Mouse (Mus musculus): ENCODE measurements around the gene Rab5b. TPM values are rescaled to one million over a fixed set of nuclear protein-coding genes. Genes with fewer than 3 reads are reported as not detected.

Gene Rab5b
- polyA plus RNA-seq, 1 experiment from 2014 or later = 71.6 TPM

DNA sequence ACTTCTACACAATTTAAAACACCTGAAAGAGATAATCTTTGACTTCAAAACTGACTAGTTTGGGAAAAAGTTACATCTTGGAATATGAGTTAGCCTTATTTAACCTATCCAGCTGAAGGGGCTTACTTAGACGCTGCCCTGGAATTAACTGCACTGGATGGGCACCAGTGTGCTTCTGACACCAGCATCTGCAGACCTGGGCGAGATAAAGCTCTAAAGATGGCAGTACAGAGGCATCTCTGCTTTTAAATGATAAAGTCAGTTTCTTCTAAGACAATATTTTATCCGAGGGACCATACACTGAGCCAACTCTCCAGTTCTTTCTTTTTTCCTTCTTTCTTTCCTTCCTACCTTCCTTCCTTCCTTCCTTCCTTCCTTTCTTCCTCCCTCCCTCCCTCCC is 31.3 kb downstream of the Rab5b start:
- no peaks in the 10 kb centered on the region for H3K36me3 ChIP-seq (replicated peaks; ENCODE audit: control insufficient read depth, insufficient read depth, low read depth, low read length)
- H3K27ac ChIP-seq (replicated peaks; ENCODE audit: low read depth, low read length) = no peak overlapping the region
- H3K9me3 ChIP-seq (replicated peaks; ENCODE audit: control insufficient read depth, low read length) = no peaks in the 10 kb centered on the region
- H3K27me3 ChIP-seq (ENCODE audit: control insufficient read depth, insufficient read depth, low read length) = no peaks in the 10 kb centered on the region
- DNase-seq (ENCODE audit: low spot score) (no peak), ATAC-seq (replicated peaks; ENCODE audit: insufficient number of reproducible peaks, low FRiP score, low TSS enrichment, low read depth) (no peak)
- WGBS = 70% methylated on average over 3 of the region's 3 CpGs
- H3K4me3 ChIP-seq (ENCODE audit: low read depth, low read length) = no peak overlapping the region
- H3K9ac ChIP-seq (replicated peaks; ENCODE audit: low read length) = no peak overlapping the region
- H3K4me2 ChIP-seq (ENCODE audit: low read depth, low read length) = no peak overlapping the region
- H3K4me1 ChIP-seq (ENCODE audit: control insufficient read depth, insufficient read depth, low read length) = no peaks in the 10 kb centered on the region; the same call in 1 of the 2 replicates

DNA sequence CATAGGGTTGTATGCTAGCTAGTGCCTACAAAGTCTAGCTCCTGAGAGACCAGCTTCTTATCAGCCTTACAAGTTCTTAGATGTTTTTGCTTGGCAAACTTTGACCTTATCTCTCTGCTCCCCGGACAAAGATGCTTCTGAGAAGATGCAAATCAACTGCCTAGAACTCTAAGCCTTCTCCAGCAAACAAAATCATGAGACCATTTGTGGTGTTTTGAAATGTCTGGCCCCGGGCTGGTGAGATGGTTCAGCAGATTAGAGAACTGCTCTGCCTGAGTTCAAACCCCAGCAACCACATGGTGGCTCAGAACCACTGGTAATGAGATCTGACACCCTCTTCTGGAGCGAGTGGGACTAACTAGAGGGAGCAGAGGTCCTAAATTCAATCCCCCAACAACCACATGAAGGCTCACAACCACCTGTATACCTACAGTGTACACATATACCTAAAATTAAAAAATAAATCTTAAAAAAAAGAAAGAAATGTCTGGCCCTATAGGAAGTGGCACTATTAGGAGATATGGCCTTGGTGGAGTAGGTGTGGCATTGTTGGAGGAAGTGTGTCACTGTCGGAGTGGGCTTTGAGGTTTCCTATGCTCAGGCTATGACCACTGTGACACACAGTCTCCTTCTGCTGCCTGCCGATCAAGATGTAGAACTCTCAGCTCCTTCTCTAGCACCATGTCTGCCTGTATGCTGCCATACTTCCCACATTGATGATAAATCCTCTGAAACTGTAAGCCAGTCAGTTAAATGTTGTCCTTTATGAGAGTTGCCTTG is 32.4 kb downstream of the Rab5b start:
- 63% methylated on average over 5 of the region's 5 CpGs for WGBS

DNA sequence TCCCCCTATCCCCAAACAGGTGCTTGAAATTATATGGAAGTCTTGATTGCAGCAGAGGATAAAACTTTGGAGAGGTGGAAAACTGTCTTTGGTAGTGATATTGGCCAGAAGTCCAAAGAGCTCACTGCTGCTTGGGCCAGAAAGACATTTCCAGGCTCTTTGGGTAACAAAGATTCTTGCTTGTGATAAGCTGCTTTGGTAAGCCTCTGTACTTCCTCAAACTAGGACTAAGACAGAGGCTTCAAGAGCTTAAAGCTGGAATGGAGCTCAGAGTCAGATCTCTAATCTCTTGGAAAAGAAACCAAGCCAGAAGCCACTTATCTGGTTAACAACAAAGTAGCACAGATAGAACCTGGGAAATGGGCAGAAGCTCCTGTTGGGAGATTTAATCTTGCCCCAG is 33.6 kb downstream of the Rab5b start:
- Histone ChIP-seq H3K4me3 (ENCODE audit: low read depth, low read length) (no peak overlapping the region), H3K27ac (replicated peaks; ENCODE audit: low read depth, low read length) (no peak overlapping the region), H3K36me3 (replicated peaks; ENCODE audit: control insufficient read depth, insufficient read depth, low read depth, low read length) (no peaks in the 10 kb centered on the region), H3K9me3 (replicated peaks; ENCODE audit: control insufficient read depth, low read length) (no peaks in the 10 kb centered on the region), H3K4me1 (ENCODE audit: control insufficient read depth, insufficient read depth, low read length) (no peaks in the 10 kb centered on the region), H3K4me2 (ENCODE audit: low read depth, low read length) (no peak overlapping the region), H3K9ac (replicated peaks; ENCODE audit: low read length) (no peak overlapping the region), H3K27me3 (ENCODE audit: control insufficient read depth, insufficient read depth, low read length) (no peaks in the 10 kb centered on the region)
- no peak for ATAC-seq (replicated peaks; ENCODE audit: insufficient number of reproducible peaks, low FRiP score, low TSS enrichment, low read depth)
- no peak for DNase-seq (ENCODE audit: low spot score)

More for the DNA sequence above, 32.4 kb downstream of the Rab5b start:
- no peak overlapping the region for H3K4me2 ChIP-seq (ENCODE audit: low read depth, low read length)
- DNase-seq (ENCODE audit: low spot score) (no peak), ATAC-seq (replicated peaks; ENCODE audit: insufficient number of reproducible peaks, low FRiP score, low TSS enrichment, low read depth) (no peak)
- no peaks in the 10 kb centered on the region for H3K36me3 ChIP-seq (replicated peaks; ENCODE audit: control insufficient read depth, insufficient read depth, low read depth, low read length)
- no peaks in the 10 kb centered on the region for H3K9me3 ChIP-seq (replicated peaks; ENCODE audit: control insufficient read depth, low read length)
- H3K9ac ChIP-seq (replicated peaks; ENCODE audit: low read length) = no peak overlapping the region
- no peaks in the 10 kb centered on the region; the same call in 1 of the 2 replicates for H3K4me1 ChIP-seq (ENCODE audit: control insufficient read depth, insufficient read depth, low read length)
- no peak overlapping the region for H3K27ac ChIP-seq (replicated peaks; ENCODE audit: low read depth, low read length)
- no peak overlapping the region for H3K4me3 ChIP-seq (ENCODE audit: low read depth, low read length)
- no peaks in the 10 kb centered on the region for H3K27me3 ChIP-seq (ENCODE audit: control insufficient read depth, insufficient read depth, low read length)

DNA sequence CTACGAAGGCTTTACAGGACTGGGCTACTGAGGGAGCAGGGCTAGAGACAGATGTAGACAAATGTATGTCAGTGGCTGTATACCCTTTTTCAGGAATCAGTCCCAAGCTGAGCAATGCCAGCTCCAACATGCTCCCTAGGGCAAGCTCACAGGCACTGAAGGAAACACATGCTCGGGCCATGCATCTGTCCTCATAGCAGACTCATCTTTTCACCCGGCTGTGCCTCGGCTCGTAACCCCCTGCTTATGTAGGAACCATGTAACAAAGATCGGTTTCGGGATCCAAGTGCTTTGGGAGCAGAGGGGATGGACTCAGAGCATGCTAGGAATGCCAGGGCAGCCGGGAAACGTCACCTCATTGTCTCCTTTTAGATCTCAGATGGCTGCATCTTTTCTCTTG is 36.6 kb downstream of the Rab5b start:
- Histone ChIP-seq H3K4me3 (ENCODE audit: low read depth, low read length) (no peak overlapping the region), H3K27ac (replicated peaks; ENCODE audit: low read depth, low read length) (no peak overlapping the region), H3K27me3 (ENCODE audit: control insufficient read depth, insufficient read depth, low read length) (no peaks in the 10 kb centered on the region), H3K9me3 (replicated peaks; ENCODE audit: control insufficient read depth, low read length) (no peaks in the 10 kb centered on the region), H3K9ac (replicated peaks; ENCODE audit: low read length) (no peak overlapping the region), H3K4me2 (ENCODE audit: low read depth, low read length) (no peak overlapping the region), H3K4me1 (ENCODE audit: control insufficient read depth, insufficient read depth, low read length) (no peaks in the 10 kb centered on the region), H3K36me3 (replicated peaks; ENCODE audit: control insufficient read depth, insufficient read depth, low read depth, low read length) (no peaks in the 10 kb centered on the region)
- 59% methylated on average over 9 of the region's 9 CpGs for WGBS
- no peak for DNase-seq (ENCODE audit: low spot score)
- ATAC-seq (replicated peaks; ENCODE audit: insufficient number of reproducible peaks, low FRiP score, low TSS enrichment, low read depth) = no peak

DNA sequence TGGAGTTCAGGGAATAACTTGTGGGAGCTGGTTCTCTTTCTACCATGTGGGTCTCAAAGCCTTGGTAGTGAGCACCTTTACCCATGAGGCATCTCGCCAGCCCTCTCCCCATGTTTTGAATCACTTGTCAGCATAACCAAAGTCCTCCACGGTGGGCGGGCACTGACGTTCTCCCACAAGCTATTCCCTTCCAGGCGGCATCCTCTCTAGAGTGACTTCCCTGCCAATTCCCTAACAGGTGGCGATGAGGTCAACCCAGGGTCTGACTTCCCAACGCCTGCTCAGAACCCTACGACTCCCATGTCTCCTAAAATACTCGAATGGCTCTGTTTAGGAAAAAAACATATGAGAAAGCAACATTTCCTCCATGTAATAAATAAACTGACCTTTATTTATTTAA is 38.2 kb downstream of the Rab5b start:
- no peak for DNase-seq (ENCODE audit: low spot score)
- H3K4me1 ChIP-seq (ENCODE audit: control insufficient read depth, insufficient read depth, low read length) = no peaks in the 10 kb centered on the region
- no peaks in the 10 kb centered on the region for H3K9me3 ChIP-seq (replicated peaks; ENCODE audit: control insufficient read depth, low read length)
- no peak overlapping the region for H3K27ac ChIP-seq (replicated peaks; ENCODE audit: low read depth, low read length)
- H3K9ac ChIP-seq (replicated peaks; ENCODE audit: low read length) = no peak overlapping the region
- no peak overlapping the region for H3K4me2 ChIP-seq (ENCODE audit: low read depth, low read length)
- no peak for ATAC-seq (replicated peaks; ENCODE audit: insufficient number of reproducible peaks, low FRiP score, low TSS enrichment, low read depth)
- 56% methylated on average over 9 of the region's 9 CpGs for WGBS
- H3K27me3 ChIP-seq (ENCODE audit: control insufficient read depth, insufficient read depth, low read length) = no peaks in the 10 kb centered on the region
- no peak overlapping the region for H3K4me3 ChIP-seq (ENCODE audit: low read depth, low read length)
- H3K36me3 ChIP-seq (replicated peaks; ENCODE audit: control insufficient read depth, insufficient read depth, low read depth, low read length) = no peaks in the 10 kb centered on the region

DNA sequence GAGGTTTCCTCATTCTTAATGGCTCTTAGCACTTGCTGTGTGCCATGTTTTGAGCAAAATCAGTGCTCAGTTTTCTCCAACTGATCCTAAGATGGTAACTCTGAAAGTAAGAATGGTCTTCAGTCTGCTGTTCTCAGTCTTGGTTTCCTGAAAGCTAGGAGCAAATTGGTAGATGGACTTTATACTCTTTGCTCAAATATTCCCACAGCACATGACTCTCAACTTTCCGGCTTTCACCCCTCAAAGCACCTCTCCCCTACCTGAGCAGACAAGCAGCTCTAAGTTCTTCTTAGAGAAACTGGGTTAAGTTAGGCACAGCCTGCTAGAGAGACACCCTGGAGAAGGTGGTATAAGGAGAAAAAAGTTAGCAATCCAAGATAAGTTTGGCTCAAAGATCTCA is 39.3 kb downstream of the Rab5b start:
- Histone ChIP-seq H3K4me2 (ENCODE audit: low read depth, low read length) (no peak overlapping the region), H3K36me3 (replicated peaks; ENCODE audit: control insufficient read depth, insufficient read depth, low read depth, low read length) (no peaks in the 10 kb centered on the region), H3K4me3 (ENCODE audit: low read depth, low read length) (no peak overlapping the region), H3K4me1 (ENCODE audit: control insufficient read depth, insufficient read depth, low read length) (no peaks in the 10 kb centered on the region), H3K27ac (replicated peaks; ENCODE audit: low read depth, low read length) (no peak overlapping the region), H3K9me3 (replicated peaks; ENCODE audit: control insufficient read depth, low read length) (no peaks in the 10 kb centered on the region), H3K27me3 (ENCODE audit: control insufficient read depth, insufficient read depth, low read length) (no peaks in the 10 kb centered on the region), H3K9ac (replicated peaks; ENCODE audit: low read length) (no peak overlapping the region)
- DNase-seq (ENCODE audit: low spot score) = no peak
- 71% methylated on average over 1 of the region's 1 CpGs for WGBS
- no peak for ATAC-seq (replicated peaks; ENCODE audit: insufficient number of reproducible peaks, low FRiP score, low TSS enrichment, low read depth)

DNA sequence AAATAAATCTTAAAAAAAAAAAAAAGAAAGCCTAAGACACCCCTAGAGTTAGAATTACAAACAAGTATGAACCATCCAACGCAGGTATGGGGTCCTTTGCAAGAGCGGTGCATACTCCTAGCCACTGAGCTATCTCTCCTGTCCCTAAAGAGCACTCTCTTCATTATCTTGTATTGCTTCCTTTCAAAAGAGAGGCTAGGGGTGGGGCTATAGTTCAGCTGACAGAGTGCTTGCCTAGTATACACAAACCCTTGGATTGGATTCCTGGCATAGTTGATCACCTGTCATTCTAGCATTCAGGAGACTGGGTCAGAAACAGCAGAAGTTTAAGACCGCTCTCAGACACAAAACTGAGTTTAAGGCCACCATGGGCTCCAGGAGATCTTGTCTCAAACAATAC is 40.8 kb downstream of the Rab5b start:
- DNase-seq (ENCODE audit: low spot score) (no peak), ATAC-seq (replicated peaks; ENCODE audit: insufficient number of reproducible peaks, low FRiP score, low TSS enrichment, low read depth) (no peak)
- H3K27me3 ChIP-seq (ENCODE audit: control insufficient read depth, insufficient read depth, low read length) = no peaks in the 10 kb centered on the region
- H3K4me2 ChIP-seq (ENCODE audit: low read depth, low read length) = no peak overlapping the region
- no peak overlapping the region for H3K27ac ChIP-seq (replicated peaks; ENCODE audit: low read depth, low read length)
- H3K4me3 ChIP-seq (ENCODE audit: low read depth, low read length) = no peak overlapping the region
- whole genome bisulfite sequencing = 77% methylated on average over 3 of the region's 3 CpGs
- no peaks in the 10 kb centered on the region for H3K9me3 ChIP-seq (replicated peaks; ENCODE audit: control insufficient read depth, low read length)
- H3K36me3 ChIP-seq (replicated peaks; ENCODE audit: control insufficient read depth, insufficient read depth, low read depth, low read length) = no peaks in the 10 kb centered on the region
- H3K9ac ChIP-seq (replicated peaks; ENCODE audit: low read length) = no peak overlapping the region
- no peaks in the 10 kb centered on the region for H3K4me1 ChIP-seq (ENCODE audit: control insufficient read depth, insufficient read depth, low read length)

DNA sequence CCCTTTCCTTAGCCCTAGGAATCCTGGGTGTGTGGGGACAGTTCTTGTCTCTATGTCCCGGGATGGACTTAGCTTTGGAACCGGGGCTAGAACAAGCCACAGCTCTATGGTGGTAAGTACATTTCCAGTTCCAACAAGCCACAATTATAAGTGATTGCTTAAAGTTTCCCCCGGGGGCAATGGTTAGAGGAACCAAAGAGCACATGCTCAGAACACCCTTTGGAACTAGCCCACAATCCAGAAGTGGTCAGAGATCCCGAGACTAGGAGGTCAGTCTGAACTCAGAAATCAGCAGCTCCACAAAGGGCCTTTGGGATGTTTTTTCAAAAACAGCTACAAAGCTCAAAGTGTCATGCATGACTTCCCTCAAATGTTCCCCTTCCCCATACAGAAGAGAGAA is 42.2 kb downstream of the Rab5b start:
- no peak overlapping the region for H3K27ac ChIP-seq (replicated peaks; ENCODE audit: low read depth, low read length)
- H3K27me3 ChIP-seq (ENCODE audit: control insufficient read depth, insufficient read depth, low read length) = no peaks in the 10 kb centered on the region
- no peaks in the 10 kb centered on the region for H3K4me1 ChIP-seq (ENCODE audit: control insufficient read depth, insufficient read depth, low read length)
- H3K4me2 ChIP-seq (ENCODE audit: low read depth, low read length) = no peak overlapping the region
- no peak overlapping the region for H3K9ac ChIP-seq (replicated peaks; ENCODE audit: low read length)
- no peak overlapping the region for H3K4me3 ChIP-seq (ENCODE audit: low read depth, low read length)
- 66% methylated on average over 4 of the region's 4 CpGs for WGBS
- DNase-seq (ENCODE audit: low spot score) (no peak), ATAC-seq (replicated peaks; ENCODE audit: insufficient number of reproducible peaks, low FRiP score, low TSS enrichment, low read depth) (no peak)
- H3K36me3 ChIP-seq (replicated peaks; ENCODE audit: control insufficient read depth, insufficient read depth, low read depth, low read length) = no peaks in the 10 kb centered on the region
- H3K9me3 ChIP-seq (replicated peaks; ENCODE audit: control insufficient read depth, low read length) = no peaks in the 10 kb centered on the region

All from embryonic facial prominence, embryonic 11.5 days (tissue).